Mouse (Mus musculus) CD8-positive naive resting alpha-beta T cell, adult 57 days (primary cell): ENCODE results near the gene Cldnd1. TPM values are rescaled to one million over a fixed set of nuclear protein-coding genes. Genes with fewer than 3 reads are reported as not detected.

Source experiments
- total RNA-seq: library from RNA; stranded (reverse); gene quantifications from one replicate; pipeline ENCODE4 v1.2.4, GENCODE M21; 2023

Gene Cldnd1
- 36.2 TPM for total RNA-seq

GRCm38 (mm10) chr16:58727477-58728131, at the start of gene Cldnd1:
Gene Cldnd1 (plus strand): TSS chr16:58727910.

DNA sequence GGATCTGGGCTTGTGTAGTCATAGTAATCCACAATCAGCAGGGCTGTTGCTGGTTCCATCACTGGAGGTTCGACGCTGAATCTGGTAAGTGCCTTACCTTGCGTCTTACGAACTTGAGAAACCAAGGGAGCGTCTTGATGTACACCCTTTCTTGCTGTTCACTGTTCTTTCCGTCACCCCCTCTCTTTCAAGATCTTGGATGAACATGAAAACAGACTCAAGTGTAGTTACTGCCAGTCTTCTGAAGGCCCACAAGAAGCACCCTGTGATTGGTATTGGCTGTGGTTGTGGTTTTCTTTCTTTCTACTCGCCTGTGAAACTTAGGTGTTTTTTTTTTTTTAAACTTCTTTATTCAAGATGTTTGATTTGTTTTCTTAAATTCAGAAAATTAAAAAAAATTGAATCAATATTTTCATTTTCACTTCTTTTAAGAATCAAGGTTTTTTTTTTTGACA, 9.0 kb upstream of the Cldnd1 start, which contains the start of gene Gpr15:
Gene Gpr15, minus strand, starts transcription at position 405 of the 455 bp plus-strand sequence.

DNA sequence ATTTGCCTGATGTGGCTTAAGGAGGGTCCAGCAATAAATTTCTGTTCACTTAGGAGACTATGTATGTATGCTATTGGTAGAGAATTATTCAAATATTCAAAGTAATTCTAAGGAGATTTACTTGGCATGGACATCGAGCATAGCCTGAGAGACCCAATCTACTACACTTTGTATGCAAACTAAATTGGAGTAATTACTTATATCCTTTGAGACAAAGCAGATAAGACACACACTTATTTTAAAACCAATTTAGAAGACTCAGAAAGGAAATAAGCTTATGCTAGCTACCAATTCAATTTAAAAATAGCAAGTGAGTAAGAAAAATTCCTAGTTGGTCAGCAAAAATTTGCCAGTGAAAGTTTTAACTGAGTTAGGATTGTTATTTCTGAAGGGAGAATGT, 35.4 kb downstream of the Cldnd1 start, which contains the start of gene Olfr172:
Gene Olfr172, minus strand, starts transcription at position 101 of the 400 bp plus-strand sequence.

Other genes with a start within 250 kb of the Cldnd1 start
- 51.1 TPM for gene St3gal6, start 203.7 kb upstream of the Cldnd1 start, total RNA-seq
- not detected for gene Gm813, start 110.9 kb upstream of the Cldnd1 start, total RNA-seq
- gene E330017A01Rik, start 89.2 kb upstream of the Cldnd1 start, total RNA-seq = not detected
- 8.7 TPM for gene Cpox, start 57.6 kb upstream of the Cldnd1 start, total RNA-seq
- not detected for gene Gpr15, start 8.8 kb upstream of the Cldnd1 start, total RNA-seq
- not detected for gene Olfr172, start 35.3 kb downstream of the Cldnd1 start, total RNA-seq
- not detected for gene Olfr173, start 72.4 kb downstream of the Cldnd1 start, total RNA-seq
- gene Olfr175-ps1, start 98.9 kb downstream of the Cldnd1 start, total RNA-seq = not detected
- not detected for gene Olfr177, start 146.9 kb downstream of the Cldnd1 start, total RNA-seq
- gene Olfr178, start 164.2 kb downstream of the Cldnd1 start, total RNA-seq = not detected
- gene Olfr181, start 200.8 kb downstream of the Cldnd1 start, total RNA-seq = not detected
- gene Olfr180, start 201.5 kb downstream of the Cldnd1 start, total RNA-seq = not detected